Mouse (Mus musculus) mesoderm, embryonic 11.5 days (tissue): Measurements from ENCODE around the gene Suox.
"Not testable (repeated sequence)": the region's sequence is repeated elsewhere in the genome, so short reads cannot be mapped to it uniquely, and the experiment has no call there.

Experiments
- DNase-seq: peaks from one replicate; pipeline ENCODE4 v3.0.0-alpha.2; 2012; ENCODE audit warnings: low read depth, low spot score

Suox gene

GRCm38 (mm10) chr10:128664808-128665207, 9.1 kb downstream of the Suox start:
- no peak for DNase-seq

GRCm38 (mm10) chr10:128663441-128664220, 10.2 kb downstream of the Suox start:
- no peak for DNase-seq

GRCm38 (mm10) chr10:128662465-128662864, 11.4 kb downstream of the Suox start:
- no peak for DNase-seq

- DNase-seq = no peak
These were observed 14.4 kb downstream of the Suox start for GRCm38 (mm10) chr10:128659490-128659889.

- no peak for DNase-seq
These were observed 16.0 kb downstream of the Suox start for GRCm38 (mm10) chr10:128657844-128658243.

GRCm38 (mm10) chr10:128656731-128657130, 17.1 kb downstream of the Suox start:
- no peak for DNase-seq

GRCm38 (mm10) chr10:128655254-128655653, 18.6 kb downstream of the Suox start:
- DNase-seq = no peak

GRCm38 (mm10) chr10:128653866-128654265, 20.0 kb downstream of the Suox start:
- DNase-seq = no peak

GRCm38 (mm10) chr10:128646139-128647089, 27.5 kb downstream of the Suox start:
- DNase-seq = peak; percentile 60

GRCm38 (mm10) chr10:128645111-128646011, 28.5 kb downstream of the Suox start, which contains the start of gene Ikzf4:
Gene Ikzf4, minus strand, starts transcription at chr10:128645991.
- DNase-seq = peak; percentile 60

GRCm38 (mm10) chr10:128642749-128643148, 31.1 kb downstream of the Suox start:
- DNase-seq = no peak

GRCm38 (mm10) chr10:128641871-128642270, 32.0 kb downstream of the Suox start:
- no peak for DNase-seq

GRCm38 (mm10) chr10:128640891-128641290, 33.0 kb downstream of the Suox start:
- DNase-seq = no peak

- DNase-seq = no peak
These were observed 33.9 kb downstream of the Suox start for GRCm38 (mm10) chr10:128639999-128640398.

GRCm38 (mm10) chr10:128637011-128637410, 36.9 kb downstream of the Suox start:
- DNase-seq = peak; percentile 37

GRCm38 (mm10) chr10:128636561-128636960, 37.3 kb downstream of the Suox start:
- DNase-seq = no peak

- no peak for DNase-seq
These were observed 38.2 kb downstream of the Suox start for GRCm38 (mm10) chr10:128635697-128636096.

- DNase-seq = no peak
These were observed 42.3 kb downstream of the Suox start for GRCm38 (mm10) chr10:128631571-128631970.

GRCm38 (mm10) chr10:128630306-128630705, 43.6 kb downstream of the Suox start:
- not testable (repeated sequence) for DNase-seq

- no peak for DNase-seq
These were observed 44.1 kb downstream of the Suox start for GRCm38 (mm10) chr10:128629746-128630145.
